Mouse (Mus musculus): ENCODE measurements at regions not wholly inside any gene's neighbourhood (a gene's known extent, or its start where the extent isn't known, plus 50 kb on each side); places are given as distances from the start of the nearest gene placed in this dataset.

DNA sequence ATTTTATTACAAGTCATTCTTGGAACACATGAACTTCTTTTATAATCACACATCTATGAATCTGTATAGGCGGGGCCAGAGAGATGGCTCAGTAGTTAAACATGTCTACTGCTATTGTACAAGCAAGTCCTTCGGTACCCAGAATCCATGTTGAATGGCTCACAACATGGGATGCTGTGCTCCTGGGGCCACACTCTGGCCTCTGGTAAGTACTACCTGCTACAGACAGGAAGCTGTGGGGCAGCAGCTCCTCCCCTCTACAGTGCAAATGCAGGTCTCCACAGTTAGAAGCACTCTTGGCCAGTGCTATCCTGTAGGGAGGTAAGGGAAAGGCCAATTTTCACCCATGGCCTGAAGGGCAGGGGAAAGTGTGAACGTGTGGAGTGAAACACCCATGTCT lies 506.0 kb downstream of the Irx1 start:
- Histone ChIP-seq H3K9me3 (ENCODE audit: control insufficient read depth, low read length) (no peaks in the 10 kb centered on the region), H3K27me3 (ENCODE audit: control insufficient read depth, insufficient read depth, low read length) (no peaks in the 10 kb centered on the region; the same call in 1 of the 2 replicates), H3K9ac (ENCODE audit: low read depth, low read length) (no peak overlapping the region; the same call in 1 of the 2 replicates), H3K4me1 (replicated peaks; ENCODE audit: control insufficient read depth, insufficient read depth, low read length) (no peaks in the 10 kb centered on the region; the same call in 1 of the 2 replicates), H3K4me3 (ENCODE audit: low read depth, low read length) (no peak overlapping the region), H3K27ac (ENCODE audit: low read depth, low read length) (no peak overlapping the region), H3K36me3 (ENCODE audit: control insufficient read depth, insufficient read depth, low read length) (no peaks in the 10 kb centered on the region), H3K4me2 (replicated peaks; ENCODE audit: low read depth, low read length) (no peak overlapping the region)
- WGBS, result 67% methylated on average over 3 of the region's 3 CpGs
- no peak for DNase-seq (ENCODE audit: low spot score)
- ATAC-seq (ENCODE audit: low FRiP score), result no peak

DNA sequence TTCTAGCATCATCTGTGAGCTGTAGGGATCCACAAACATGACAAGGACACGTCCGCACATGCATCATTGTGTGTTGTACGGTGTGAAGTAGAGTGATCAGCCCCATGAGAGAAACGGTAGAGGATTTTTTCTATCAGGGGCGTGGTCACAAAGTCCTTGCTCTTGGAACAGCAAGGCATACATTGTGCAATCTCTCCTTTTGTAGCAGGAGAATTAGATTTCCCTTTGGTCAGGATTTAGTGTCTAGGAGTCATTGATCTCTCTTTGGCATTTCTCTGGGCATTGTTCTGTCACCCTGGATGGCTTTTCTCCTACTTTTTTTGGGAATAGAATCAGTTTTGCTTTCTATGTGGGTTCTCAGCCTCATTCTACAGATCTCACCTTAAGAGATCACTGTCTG lies 511.3 kb downstream of the Irx1 start:
- no peak overlapping the region for H3K4me3 ChIP-seq (ENCODE audit: low read depth, low read length)
- H3K4me2 ChIP-seq (replicated peaks; ENCODE audit: low read depth, low read length), result no peak overlapping the region
- no peak for DNase-seq (ENCODE audit: low spot score)
- no peaks in the 10 kb centered on the region for H3K4me1 ChIP-seq (replicated peaks; ENCODE audit: control insufficient read depth, insufficient read depth, low read length)
- H3K9me3 ChIP-seq (ENCODE audit: control insufficient read depth, low read length), result no peaks in the 10 kb centered on the region
- H3K27ac ChIP-seq (ENCODE audit: low read depth, low read length), result no peak overlapping the region
- 94% methylated on average over 5 of the region's 5 CpGs for WGBS
- no peak for ATAC-seq (ENCODE audit: low FRiP score)
- no peak overlapping the region for H3K9ac ChIP-seq (ENCODE audit: low read depth, low read length)
- H3K27me3 ChIP-seq (ENCODE audit: control insufficient read depth, insufficient read depth, low read length), result no peaks in the 10 kb centered on the region; the same call in 1 of the 2 replicates
- H3K36me3 ChIP-seq (ENCODE audit: control insufficient read depth, insufficient read depth, low read length), result no peaks in the 10 kb centered on the region

DNA sequence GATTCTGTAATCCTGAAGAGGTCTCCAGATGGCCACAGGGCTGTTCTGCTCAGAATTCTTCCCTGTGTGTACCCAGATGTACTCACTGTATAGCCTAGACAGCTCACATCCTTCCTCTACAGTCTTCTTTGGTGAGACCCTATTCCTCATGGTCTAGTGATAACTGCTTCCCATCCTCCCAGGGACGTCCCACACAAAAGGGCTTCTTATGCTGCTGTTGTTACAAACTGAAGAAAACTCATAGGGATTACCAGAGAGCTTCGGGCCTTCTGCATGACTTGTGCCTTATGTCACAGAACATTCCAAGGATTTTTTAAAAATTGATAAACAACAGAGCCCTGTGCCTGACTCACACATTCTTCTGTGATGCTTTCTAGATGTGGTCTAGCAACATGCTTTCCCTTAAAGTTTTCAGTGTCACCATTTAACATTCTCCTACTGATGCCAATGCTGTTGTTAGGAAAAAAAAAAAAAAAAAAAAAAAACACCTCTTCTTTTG lies 525.9 kb downstream of the Irx1 start:
- H3K27ac ChIP-seq (ENCODE audit: low read depth, low read length), result no peak overlapping the region
- H3K4me1 ChIP-seq (replicated peaks; ENCODE audit: control insufficient read depth, insufficient read depth, low read length), result no peaks in the 10 kb centered on the region
- no peak for DNase-seq (ENCODE audit: low spot score)
- no peak overlapping the region for H3K9ac ChIP-seq (ENCODE audit: low read depth, low read length)
- H3K36me3 ChIP-seq (ENCODE audit: control insufficient read depth, insufficient read depth, low read length), result no peaks in the 10 kb centered on the region
- WGBS, result 46% methylated on average over 2 of the region's 2 CpGs
- H3K4me3 ChIP-seq (ENCODE audit: low read depth, low read length), result no peak overlapping the region
- H3K27me3 ChIP-seq (ENCODE audit: control insufficient read depth, insufficient read depth, low read length), result no peaks in the 10 kb centered on the region
- H3K4me2 ChIP-seq (replicated peaks; ENCODE audit: low read depth, low read length), result no peak overlapping the region
- ATAC-seq (ENCODE audit: low FRiP score), result no peak
- no peaks in the 10 kb centered on the region for H3K9me3 ChIP-seq (ENCODE audit: control insufficient read depth, low read length)

DNA sequence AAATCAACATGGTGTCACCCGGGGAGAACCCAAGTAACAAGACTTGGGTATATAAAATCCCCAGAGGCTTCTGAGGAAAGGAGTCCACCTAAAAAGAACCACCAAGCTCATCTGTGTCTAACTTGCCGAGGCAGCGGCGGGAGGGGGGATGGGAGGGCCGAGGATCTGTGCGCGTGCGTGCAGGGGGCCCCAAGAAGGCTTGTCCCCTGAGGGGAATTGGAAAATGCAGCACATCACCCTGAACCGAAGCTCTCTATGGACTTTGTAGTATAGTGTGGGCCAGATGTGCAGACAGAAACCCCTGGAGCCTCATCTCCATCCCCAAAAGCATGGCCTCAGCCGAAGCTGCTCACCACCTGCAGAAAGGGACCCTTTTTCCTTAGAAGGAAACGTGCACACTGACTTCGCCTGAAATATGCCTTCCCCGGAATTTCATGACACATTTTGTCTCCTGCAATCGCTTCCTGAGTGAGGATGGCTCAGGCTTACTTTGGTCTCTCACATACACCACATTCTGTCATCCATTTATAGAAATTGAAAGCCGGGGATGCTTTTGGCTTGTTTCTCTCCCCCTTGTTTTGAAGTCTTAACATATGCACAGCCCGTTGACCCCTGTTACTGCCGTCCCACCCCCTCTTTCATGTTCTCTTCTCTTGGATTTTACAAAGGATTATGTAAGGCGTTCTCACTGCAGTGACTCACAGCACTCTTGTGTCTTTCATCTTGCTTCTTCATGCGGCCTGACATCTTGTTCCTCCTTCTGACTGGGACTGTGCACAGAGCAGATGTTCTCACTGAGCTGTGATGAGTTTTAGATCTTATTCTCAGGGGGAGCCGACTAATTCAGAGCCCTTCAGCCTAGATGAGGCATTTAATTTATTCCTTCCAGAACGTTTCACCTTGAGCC lies 559.6 kb downstream of the Irx1 start:
- DNase-seq (ENCODE audit: low spot score), result peak; percentile 17
- H3K36me3 ChIP-seq (ENCODE audit: control insufficient read depth, insufficient read depth, low read length), result no peaks in the 10 kb centered on the region
- no peak overlapping the region for H3K27ac ChIP-seq (ENCODE audit: low read depth, low read length)
- no peak overlapping the region for H3K4me3 ChIP-seq (ENCODE audit: low read depth, low read length)
- no peak; the same call in 1 of the 2 replicates for ATAC-seq (ENCODE audit: low FRiP score)
- WGBS, result 55% methylated on average over 21 of the region's 21 CpGs
- H3K9me3 ChIP-seq (ENCODE audit: control insufficient read depth, low read length), result no peaks in the 10 kb centered on the region
- no peak overlapping the region for H3K9ac ChIP-seq (ENCODE audit: low read depth, low read length)
- H3K4me1 ChIP-seq (replicated peaks; ENCODE audit: control insufficient read depth, insufficient read depth, low read length), result no peaks in the 10 kb centered on the region
- no peak overlapping the region; the same call in 1 of the 2 replicates for H3K4me2 ChIP-seq (replicated peaks; ENCODE audit: low read depth, low read length)
- no peaks in the 10 kb centered on the region for H3K27me3 ChIP-seq (ENCODE audit: control insufficient read depth, insufficient read depth, low read length)

DNA sequence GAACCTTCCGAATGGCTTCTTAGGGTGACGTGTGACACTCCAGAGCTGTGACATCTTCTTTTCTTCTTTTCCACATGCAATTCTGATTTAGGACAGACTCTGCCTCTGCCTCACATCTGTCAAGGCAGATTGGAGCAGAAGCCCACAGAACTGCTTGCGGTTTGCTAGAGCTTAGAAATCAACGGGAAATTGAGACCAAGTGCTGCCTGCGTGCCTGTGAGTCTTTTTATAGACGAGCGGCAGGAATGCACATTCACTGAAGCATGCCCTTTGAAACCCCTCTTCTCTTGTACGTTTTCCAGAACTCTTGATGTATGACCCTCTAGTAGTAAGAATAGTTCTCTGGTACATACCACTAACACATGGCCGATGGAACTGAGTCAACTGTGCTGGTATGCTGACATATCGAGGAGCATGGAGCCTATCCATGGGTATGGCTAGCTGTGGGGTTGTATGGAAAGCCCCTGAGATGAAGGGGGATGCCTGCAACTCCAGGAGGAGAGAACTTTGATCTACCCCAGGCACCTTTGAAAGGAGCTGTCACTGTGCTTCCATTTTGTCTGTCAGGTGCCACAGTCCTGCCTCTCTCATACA lies 552.2 kb upstream of the Adamts16 start:
- no peak overlapping the region for H3K4me3 ChIP-seq (ENCODE audit: low read depth, low read length)
- H3K27me3 ChIP-seq (ENCODE audit: control insufficient read depth, insufficient read depth, low read length), result no peaks in the 10 kb centered on the region
- DNase-seq (ENCODE audit: low spot score) (no peak), ATAC-seq (ENCODE audit: low FRiP score) (no peak)
- H3K4me2 ChIP-seq (replicated peaks; ENCODE audit: low read depth, low read length), result no peak overlapping the region
- H3K9me3 ChIP-seq (ENCODE audit: control insufficient read depth, low read length), result no peaks in the 10 kb centered on the region
- no peaks in the 10 kb centered on the region for H3K36me3 ChIP-seq (ENCODE audit: control insufficient read depth, insufficient read depth, low read length)
- H3K9ac ChIP-seq (ENCODE audit: low read depth, low read length), result no peak overlapping the region
- no peak overlapping the region for H3K27ac ChIP-seq (ENCODE audit: low read depth, low read length)
- H3K4me1 ChIP-seq (replicated peaks; ENCODE audit: control insufficient read depth, insufficient read depth, low read length), result no peaks in the 10 kb centered on the region
- 80% methylated on average over 10 of the region's 10 CpGs for WGBS

DNA sequence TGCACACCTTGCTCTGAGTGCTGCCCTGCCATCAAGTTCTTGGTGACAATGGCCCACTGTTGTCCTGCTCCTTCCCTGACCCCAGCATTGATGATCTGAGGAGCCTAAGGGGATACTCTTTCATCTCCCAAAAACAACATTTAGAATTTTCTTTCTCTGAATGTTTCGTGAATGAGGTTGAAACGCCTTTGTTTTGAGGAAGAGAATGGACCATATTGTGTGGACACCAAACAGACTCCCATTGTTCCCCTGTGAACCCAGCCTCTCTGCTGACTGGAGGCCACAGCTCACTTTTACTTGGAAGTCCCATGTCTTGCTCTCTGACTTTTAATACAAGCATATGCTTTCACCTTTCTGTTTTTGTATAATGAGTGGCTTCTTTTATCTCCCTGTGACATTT lies 537.0 kb upstream of the Adamts16 start:
- ATAC-seq (ENCODE audit: low FRiP score) (no peak), DNase-seq (ENCODE audit: low spot score) (no peak)

DNA sequence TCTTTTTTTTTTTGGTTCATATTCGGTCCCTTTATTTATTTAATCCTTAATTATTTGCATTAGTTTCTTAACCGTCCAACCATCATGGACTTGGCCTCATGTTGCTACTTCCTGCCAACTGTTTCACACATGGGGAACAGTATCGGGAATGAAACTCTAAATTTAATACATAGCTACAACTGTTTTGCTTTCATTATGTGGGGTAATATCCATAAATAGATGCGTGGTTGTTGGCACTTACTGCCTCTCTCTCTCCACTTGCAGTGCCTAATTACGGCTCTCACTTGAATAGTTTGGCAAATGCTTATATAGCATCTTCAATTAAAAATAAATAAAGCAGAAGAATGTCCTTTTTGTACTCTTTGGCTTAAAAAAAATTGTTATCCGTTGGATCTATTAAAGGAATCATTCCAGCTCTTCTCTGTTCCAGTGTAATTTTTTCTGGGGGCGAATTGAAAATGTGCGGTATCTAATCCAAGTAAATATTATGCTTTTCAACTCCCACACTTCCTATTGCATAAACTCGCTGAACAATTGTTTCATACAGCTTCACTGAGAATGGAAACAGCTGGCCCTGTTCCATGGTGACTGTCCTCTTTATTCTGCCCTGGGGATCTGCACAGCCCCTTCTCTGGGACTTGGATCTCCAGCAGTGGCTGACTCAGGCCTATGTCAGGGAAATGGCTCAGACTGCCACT lies 534.4 kb upstream of the Adamts16 start:
- ATAC-seq (ENCODE audit: low FRiP score), result no peak
- H3K27ac ChIP-seq (ENCODE audit: low read depth, low read length), result no peak overlapping the region
- WGBS, result 82% methylated on average over 9 of the region's 9 CpGs
- H3K4me1 ChIP-seq (replicated peaks; ENCODE audit: control insufficient read depth, insufficient read depth, low read length), result no peaks in the 10 kb centered on the region
- no peaks in the 10 kb centered on the region for H3K27me3 ChIP-seq (ENCODE audit: control insufficient read depth, insufficient read depth, low read length)
- H3K4me3 ChIP-seq (ENCODE audit: low read depth, low read length), result no peak overlapping the region
- DNase-seq (ENCODE audit: low spot score), result no peak
- H3K9ac ChIP-seq (ENCODE audit: low read depth, low read length), result no peak overlapping the region
- no peaks in the 10 kb centered on the region for H3K9me3 ChIP-seq (ENCODE audit: control insufficient read depth, low read length)
- no peak overlapping the region for H3K4me2 ChIP-seq (replicated peaks; ENCODE audit: low read depth, low read length)
- no peaks in the 10 kb centered on the region for H3K36me3 ChIP-seq (ENCODE audit: control insufficient read depth, insufficient read depth, low read length)

More for the DNA sequence above, 537.0 kb upstream of the Adamts16 start:
- H3K9me3 ChIP-seq (ENCODE audit: control insufficient read depth, low read length), result no peaks in the 10 kb centered on the region
- no peak overlapping the region for H3K4me3 ChIP-seq (ENCODE audit: low read depth, low read length)
- H3K36me3 ChIP-seq (ENCODE audit: control insufficient read depth, insufficient read depth, low read length), result no peaks in the 10 kb centered on the region
- no peak overlapping the region for H3K9ac ChIP-seq (ENCODE audit: low read depth, low read length)
- no peaks in the 10 kb centered on the region for H3K27me3 ChIP-seq (ENCODE audit: control insufficient read depth, insufficient read depth, low read length)
- no peak overlapping the region for H3K4me2 ChIP-seq (replicated peaks; ENCODE audit: low read depth, low read length)
- WGBS, result 48% methylated on average over 2 of the region's 2 CpGs
- H3K4me1 ChIP-seq (replicated peaks; ENCODE audit: control insufficient read depth, insufficient read depth, low read length), result no peaks in the 10 kb centered on the region
- no peak overlapping the region for H3K27ac ChIP-seq (ENCODE audit: low read depth, low read length)

DNA sequence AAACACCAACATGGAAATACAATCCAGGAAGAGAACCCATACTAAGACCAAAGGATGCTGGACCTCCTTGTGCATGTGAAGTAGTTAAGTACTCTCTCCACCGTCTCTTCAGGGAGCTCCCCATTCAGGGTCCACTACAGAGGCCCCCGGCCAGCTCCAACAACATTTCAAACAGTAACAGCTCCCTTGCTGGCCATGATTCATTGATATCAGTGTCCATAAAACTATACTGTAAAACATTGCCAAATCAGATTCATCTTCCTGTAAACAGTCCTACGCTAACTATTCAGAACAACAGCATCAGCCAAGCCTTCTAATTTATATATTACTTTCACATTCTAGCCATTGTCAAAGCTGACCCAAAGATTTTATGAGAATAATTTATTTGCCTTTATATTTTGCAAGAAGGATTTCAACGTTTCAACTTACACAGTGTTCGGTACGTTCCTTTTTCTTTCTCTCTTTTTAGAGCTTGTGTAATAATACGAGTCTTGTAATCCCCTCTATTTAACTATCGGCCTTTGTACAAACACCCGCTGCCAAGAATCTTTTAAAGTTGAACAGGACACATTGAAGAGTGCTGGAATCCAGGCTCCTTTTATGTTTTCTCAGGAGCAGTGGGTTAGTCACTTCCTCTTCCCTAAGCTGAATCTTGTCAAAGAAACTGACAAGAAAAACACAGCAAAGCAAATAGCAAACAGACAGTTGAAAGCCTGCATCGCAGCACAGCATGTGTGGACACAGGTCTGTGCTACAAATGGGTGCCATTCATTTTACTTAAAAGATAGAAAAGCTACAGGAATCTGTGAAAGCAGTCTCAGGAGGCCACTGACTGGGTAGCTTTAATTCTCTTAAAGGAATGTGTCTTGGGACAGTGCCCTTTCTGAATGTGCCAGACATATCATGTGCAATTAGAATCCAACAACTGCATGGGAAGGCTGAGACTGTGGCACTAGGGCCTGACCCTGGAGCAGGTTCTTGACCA lies 531.4 kb upstream of the Adamts16 start:
- Histone ChIP-seq H3K27me3 (ENCODE audit: control insufficient read depth, insufficient read depth, low read length) (no peaks in the 10 kb centered on the region), H3K4me1 (replicated peaks; ENCODE audit: control insufficient read depth, insufficient read depth, low read length) (no peaks in the 10 kb centered on the region), H3K27ac (ENCODE audit: low read depth, low read length) (no peak overlapping the region), H3K36me3 (ENCODE audit: control insufficient read depth, insufficient read depth, low read length) (no peaks in the 10 kb centered on the region), H3K4me3 (ENCODE audit: low read depth, low read length) (no peak overlapping the region), H3K9ac (ENCODE audit: low read depth, low read length) (no peak overlapping the region), H3K4me2 (replicated peaks; ENCODE audit: low read depth, low read length) (no peak overlapping the region), H3K9me3 (ENCODE audit: control insufficient read depth, low read length) (no peaks in the 10 kb centered on the region)
- WGBS, result 65% methylated on average over 10 of the region's 10 CpGs
- DNase-seq (ENCODE audit: low spot score) (no peak), ATAC-seq (ENCODE audit: low FRiP score) (no peak)

Data from hindbrain, embryonic 11.5 days (tissue).